In the genomic region with DNA sequence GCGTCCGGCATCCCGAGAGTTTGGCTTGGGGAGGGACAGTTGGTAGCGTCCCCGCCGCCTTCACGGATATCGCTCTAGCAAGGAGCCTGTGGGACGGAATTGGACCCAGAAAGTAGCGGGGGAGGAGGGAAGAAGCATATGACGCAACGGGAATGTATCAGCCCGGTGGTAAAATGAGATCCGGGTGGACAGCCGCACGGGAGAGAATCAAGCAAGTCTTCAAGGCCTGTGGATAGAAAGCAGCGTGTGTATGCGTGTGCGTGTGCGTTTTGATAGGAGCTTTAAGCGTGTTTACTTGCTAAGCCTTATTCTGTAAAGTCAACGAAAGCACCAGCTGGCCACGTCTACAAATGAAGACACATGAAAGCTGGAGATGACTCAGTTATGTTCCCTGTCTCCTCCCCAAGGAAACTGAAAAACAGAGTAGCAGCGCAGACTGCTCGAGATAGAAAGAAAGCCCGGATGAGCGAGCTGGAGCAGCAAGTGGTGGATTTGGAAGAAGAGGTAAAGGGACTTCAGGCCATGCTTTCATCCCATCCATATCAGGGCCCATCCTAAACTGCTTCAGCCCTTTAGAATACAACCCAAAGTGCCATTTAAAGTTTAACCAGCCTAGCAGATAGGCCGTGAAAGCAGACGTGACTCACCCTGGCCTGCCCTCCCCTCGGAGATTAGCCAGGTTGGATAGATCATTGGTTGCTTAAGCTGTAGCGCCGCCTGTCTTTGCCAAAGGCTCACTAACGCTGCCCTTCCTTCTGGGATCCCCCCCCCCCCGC, we compare ENCODE assay signal across 8 mouse cellular contexts. TPM values are rescaled to one million over a fixed set of nuclear protein-coding genes. Genes with fewer than 3 reads are reported as not detected.
DNase-seq lines count a peak whose midpoint lies in the region; ATAC-seq and TF ChIP-seq lines count a peak whose summit lies in the region.

No protein-coding gene starts in this region.

- peaks cover 1% of the 10 kb centered on the region for H3K4me1 ChIP-seq in ES-Bruce4 (ENCODE audit: control insufficient read depth, insufficient read depth, low read length)
- H3K4me1 ChIP-seq in forebrain, embryonic 14.5 days (ENCODE audit: control insufficient read depth, insufficient read depth, low read length): peaks cover 5% of the 10 kb centered on the region
- H3K4me1 ChIP-seq in liver, postnatal 0 days (ENCODE audit: insufficient read depth): peaks cover 26% of the 10 kb centered on the region
- peaks cover 32% of the 10 kb centered on the region for H3K4me1 ChIP-seq in neural tube, embryonic 13.5 days (replicated peaks)

- H3K36me3 ChIP-seq in ES-Bruce4 (ENCODE audit: control insufficient read depth, insufficient read depth, low read length, poor library complexity, severe bottlenecking): peaks cover 44% of the 10 kb centered on the region
- peaks cover 45% of the 10 kb centered on the region for H3K36me3 ChIP-seq in forebrain, embryonic 14.5 days (ENCODE audit: control insufficient read depth, insufficient read depth, low read length)
- peaks cover 44% of the 10 kb centered on the region for H3K36me3 ChIP-seq in liver, postnatal 0 days (replicated peaks; ENCODE audit: insufficient read depth, low read length)
- peaks cover 43% of the 10 kb centered on the region for H3K36me3 ChIP-seq in neural tube, embryonic 13.5 days

- H3K27me3 ChIP-seq in ES-Bruce4 (ENCODE audit: control insufficient read depth, insufficient read depth, low read length, poor library complexity, severe bottlenecking): no peaks in the 10 kb centered on the region
- H3K27me3 ChIP-seq in forebrain, embryonic 14.5 days (replicated peaks; ENCODE audit: control insufficient read depth, insufficient read depth, low read length): no peaks in the 10 kb centered on the region
- no peaks in the 10 kb centered on the region for H3K27me3 ChIP-seq in liver, postnatal 0 days (ENCODE audit: insufficient read depth, low read length)
- no peaks in the 10 kb centered on the region for H3K27me3 ChIP-seq in neural tube, embryonic 13.5 days

- TF ChIP-seq CTCF in ES-Bruce4 (IDR thresholded peaks at IDR 0.05; ENCODE audit: low read depth, low read length): peak; percentile 61
- peak; percentile 80 for TF ChIP-seq CTCF in liver, postnatal 0 days (IDR thresholded peaks at IDR 0.05; ENCODE audit: low read depth)

- no peaks in the 10 kb centered on the region for H3K9me3 ChIP-seq in ES-Bruce4 (replicated peaks; ENCODE audit: control insufficient read depth, insufficient read depth, low read length, poor library complexity, severe bottlenecking)
- H3K9me3 ChIP-seq in forebrain, embryonic 14.5 days (replicated peaks; ENCODE audit: control insufficient read depth, low read length): no peaks in the 10 kb centered on the region
- no peaks in the 10 kb centered on the region for H3K9me3 ChIP-seq in liver, postnatal 0 days (ENCODE audit: low read length)
- H3K9me3 ChIP-seq in neural tube, embryonic 13.5 days: no peaks in the 10 kb centered on the region

- WGBS in forebrain, embryonic 14.5 days: under 1% methylated on average over 34 of the region's 34 CpGs
- WGBS in liver, postnatal 0 days (ENCODE audit: insufficient replicate concordance): 1% methylated on average over 34 of the region's 34 CpGs
- WGBS in neural tube, embryonic 13.5 days: under 1% methylated on average over 34 of the region's 34 CpGs

- intact Hi-C loops in heart, postnatal 14 days (cut with DNase I): loop anchor here (1.0 to 10.0 kb wide), 3 partner anchors 19 to 363 kb away; no protein-coding TSS in a partner anchor

- no peak for TF ChIP-seq POLR2A in ES-Bruce4 (IDR thresholded peaks at IDR 0.05; ENCODE audit: insufficient read depth, low read length)

- H3K4me3 ChIP-seq in ES-Bruce4 (ENCODE audit: low read depth, low read length): peak overlapping the region; percentile 96
- peak overlapping the region; percentile 99 for H3K4me3 ChIP-seq in forebrain, embryonic 14.5 days (ENCODE audit: low read depth, low read length)
- peak overlapping the region; percentile 98 for H3K4me3 ChIP-seq in liver, postnatal 0 days (ENCODE audit: low read depth, low read length)
- peak overlapping the region; percentile 98 for H3K4me3 ChIP-seq in neural tube, embryonic 13.5 days

- DNase-seq in forebrain, embryonic 14.5 days (ENCODE audit: low spot score): peak; percentile 69
- peak; percentile 69 to 76 for DNase-seq in heart, postnatal 14 days
- DNase-seq in layer of hippocampus, adult 11-12 months (ENCODE audit: low spot score): peak; percentile 70
- peak; percentile 84 for DNase-seq in liver, postnatal 0 days
- peak; percentile 69 for DNase-seq in testis, postnatal 10 days (ENCODE audit: low spot score)

- peak overlapping the region; percentile 78 for H3K4me2 ChIP-seq in forebrain, embryonic 14.5 days (ENCODE audit: low read length)
- peak overlapping the region; percentile 75 for H3K4me2 ChIP-seq in liver, postnatal 0 days (ENCODE audit: low read depth, low read length)
- peak overlapping the region; percentile 60 for H3K4me2 ChIP-seq in neural tube, embryonic 13.5 days

- peak overlapping the region; percentile 95 for H3K9ac ChIP-seq in ES-Bruce4 (ENCODE audit: low read depth, poor library complexity, severe bottlenecking)
- H3K9ac ChIP-seq in forebrain, embryonic 14.5 days (ENCODE audit: low read length): peak overlapping the region; percentile 97
- peak overlapping the region; percentile 100 for H3K9ac ChIP-seq in liver, postnatal 0 days (replicated peaks)
- H3K9ac ChIP-seq in neural tube, embryonic 13.5 days: peak overlapping the region; percentile 98

- peak overlapping the region; percentile 5; the same call in 1 of the 2 replicates for H3K27ac ChIP-seq in ES-Bruce4 (ENCODE audit: insufficient read depth, low read length)
- peak overlapping the region; percentile 90 for H3K27ac ChIP-seq in forebrain, embryonic 14.5 days (ENCODE audit: low read depth, low read length)
- H3K27ac ChIP-seq in liver, postnatal 0 days (ENCODE audit: low read depth): peak overlapping the region; percentile 98
- H3K27ac ChIP-seq in neural tube, embryonic 13.5 days (replicated peaks): peak overlapping the region; percentile 94

- 0 out of 2 replicates have a peak, but pooled peaks have one; percentile 1 for ATAC-seq in cerebellum, adult (ENCODE audit: insufficient number of reproducible peaks, low FRiP score, low TSS enrichment)
- ATAC-seq in forebrain, embryonic 14.5 days: peak; percentile 18
- peak; percentile 67 for ATAC-seq in liver, postnatal 0 days
- peak; percentile 13 for ATAC-seq in neural tube, embryonic 13.5 days (ENCODE audit: low read depth)

- TF ChIP-seq EP300 in ES-Bruce4 (IDR thresholded peaks at IDR 0.05; ENCODE audit: insufficient read depth, low read depth, low read length): no peak
- TF ChIP-seq EP300 in liver, postnatal 0 days (IDR thresholded peaks at IDR 0.05; ENCODE audit: low read depth): 0 out of 2 replicates have a peak, but pooled peaks have one; percentile 18

RNA-seq across cellular contexts. Expression of gene Xbp1, which starts 1.2 kb away (rescaled TPM):
- 44.0 and 46.7 TPM in 2 replicates for polyA plus RNA-seq in ES-Bruce4 (2011; ENCODE audit: insufficient read depth, insufficient read length, low read depth, missing spikeins)
- polyA plus RNA-seq in forebrain, embryonic 14.5 days (2014; fragmentation: Nextera tagmentation; extraction: Ambion mirVana): 124 and 145 TPM in 2 replicates
- total RNA-seq in heart, postnatal 14 days (2021): 10 to 100 TPM; 50.8 to 65.3 TPM
- polyA plus RNA-seq in liver, postnatal 0 days (2015; fragmentation: Nextera tagmentation; extraction: Ambion mirVana): 119 and 137 TPM in 2 replicates
- polyA plus RNA-seq in neural tube, embryonic 13.5 days (2015; fragmentation: Nextera tagmentation; extraction: Ambion mirVana): 136 and 166 TPM in 2 replicates

RNA-seq across cellular contexts. Expression of gene Ccdc117, which starts 20.3 kb away (rescaled TPM):
- 45.4 and 52.0 TPM in 2 replicates for polyA plus RNA-seq in ES-Bruce4 (2011; ENCODE audit: insufficient read depth, insufficient read length, low read depth, missing spikeins)
- polyA plus RNA-seq in forebrain, embryonic 14.5 days (2014; fragmentation: Nextera tagmentation; extraction: Ambion mirVana): 13.1 and 14.8 TPM in 2 replicates
- total RNA-seq in heart, postnatal 14 days (2021): 10 to 100 TPM; 17.6 to 20.5 TPM
- polyA plus RNA-seq in liver, postnatal 0 days (2015; fragmentation: Nextera tagmentation; extraction: Ambion mirVana): 5.5 and 6.0 TPM in 2 replicates
- 12.2 and 14.3 TPM in 2 replicates for polyA plus RNA-seq in neural tube, embryonic 13.5 days (2015; fragmentation: Nextera tagmentation; extraction: Ambion mirVana)

RNA-seq across cellular contexts. Expression of gene Ankrd36, which starts 47.8 kb away (rescaled TPM):
- polyA plus RNA-seq in ES-Bruce4 (2011; ENCODE audit: insufficient read depth, insufficient read length, low read depth, missing spikeins): not detected in 2 replicates
- polyA plus RNA-seq in forebrain, embryonic 14.5 days (2014; fragmentation: Nextera tagmentation; extraction: Ambion mirVana): not detected in 2 replicates
- not detected for total RNA-seq in heart, postnatal 14 days (2021)
- 1.5 and 1.9 TPM in 2 replicates for polyA plus RNA-seq in liver, postnatal 0 days (2015; fragmentation: Nextera tagmentation; extraction: Ambion mirVana)
- polyA plus RNA-seq in neural tube, embryonic 13.5 days (2015; fragmentation: Nextera tagmentation; extraction: Ambion mirVana): not detected in 2 replicates

Comparison
In these comparisons a context has a peak if more than half of its experiments do, and no peak if none do; other contexts are left out.
1. Peak in every context shown above with its lines: DNase-seq, ATAC-seq, H3K4me3 ChIP-seq and H3K27ac ChIP-seq.
2. H3K27ac ChIP-seq: peak in every context shown above with its lines; median percentile 98 in liver, postnatal 0 days; 94 in neural tube, embryonic 13.5 days; 90 in forebrain, embryonic 14.5 days; 5 in ES-Bruce4.
3. ATAC-seq: peak in every context shown above with its lines; median percentile 67 in liver, postnatal 0 days; 18 in forebrain, embryonic 14.5 days; 13 in neural tube, embryonic 13.5 days; 1 in cerebellum, adult.